Mouse (Mus musculus) NIH3T3 (cell line): Measurements from ENCODE around the gene Heatr3.
"Not testable (repeated sequence)": the region's sequence is repeated elsewhere in the genome, so short reads cannot be mapped to it uniquely, and the experiment has no call there.

Experiments
- DNase-seq: peaks from one replicate; pipeline ENCODE4 v3.0.0-alpha.2; 2012; ENCODE audit warnings: low read depth

The Heatr3 gene

GRCm38 (mm10) chr8:88185716-88186115 lies 48.1 kb downstream of the Heatr3 start:
- no peak for DNase-seq

- no peak for DNase-seq
Measured at GRCm38 (mm10) chr8:88197328-88197727, 59.7 kb downstream of the Heatr3 start.

GRCm38 (mm10) chr8:88198551-88198944 lies 60.9 kb downstream of the Heatr3 start:
- DNase-seq, result no peak

GRCm38 (mm10) chr8:88198945-88199571 lies 61.4 kb downstream of the Heatr3 start, which contains the start of gene Tent4b:
Gene Tent4b, plus strand, starts transcription at chr8:88199213.
- DNase-seq, result peak; percentile 97

GRCm38 (mm10) chr8:88199700-88200601 lies 62.3 kb downstream of the Heatr3 start:
- DNase-seq, result peak; percentile 54

- peak; percentile 21 for DNase-seq
Measured at GRCm38 (mm10) chr8:88200724-88201495, 63.3 kb downstream of the Heatr3 start.

- DNase-seq, result peak; percentile 11
Measured at GRCm38 (mm10) chr8:88201641-88202040, 64.0 kb downstream of the Heatr3 start.

- no peak for DNase-seq
Measured at GRCm38 (mm10) chr8:88206016-88206415, 68.4 kb downstream of the Heatr3 start.

- DNase-seq, result peak; percentile 68
Measured at GRCm38 (mm10) chr8:88207121-88207821, 69.6 kb downstream of the Heatr3 start.

- DNase-seq, result not testable (repeated sequence)
Measured at GRCm38 (mm10) chr8:88209930-88210827, 72.5 kb downstream of the Heatr3 start.

- DNase-seq, result peak; percentile 73
Measured at GRCm38 (mm10) chr8:88221353-88221752, 83.7 kb downstream of the Heatr3 start.
